Mouse (Mus musculus) layer of hippocampus, adult 2 months (tissue): Measurements from ENCODE around the gene Map4k5. TPM values are rescaled to one million over a fixed set of nuclear protein-coding genes. Genes with fewer than 3 reads are reported as not detected.

Experiments used
- DNase-seq, 2 experiments: peaks; one replicate each; pipeline ENCODE4 v3.0.0; 2022; ENCODE audit warnings: low spot score in 2 of 2
- H3K27ac ChIP-seq: fragments of 200-600 bp; 2 replicates; pipeline ENCODE4 v1.8.1; 2022
- H3K4me3 ChIP-seq: fragments of 200-600 bp; 2 replicates; pipeline ENCODE4 v1.8.1; 2022; ENCODE audit warnings: mild to moderate bottlenecking
- CTCF ChIP-seq: fragments of 200-600 bp; conservative IDR thresholded peaks from 2 replicates; pipeline ENCODE4 v1.8.1; 2022; ENCODE audit warnings: antibody characterized with exemption, mild to moderate bottlenecking, moderate library complexity
- total RNA-seq, 2 experiments: library from RNA; stranded (reverse); gene quantifications; 2 replicates each; pipeline ENCODE4 v1.2.3; 2021

Map4k5 gene
- total RNA-seq, 2 experiments from 2014 or later: 44.2 to 47.7 TPM

GRCm38 (mm10) chr12:69788380-69788779, 104.6 kb downstream of the Map4k5 start:
- H3K27ac ChIP-seq: no peak overlapping the region
- TF ChIP-seq CTCF: no peak

GRCm38 (mm10) chr12:69785471-69785870, 107.5 kb downstream of the Map4k5 start:
- no peak for DNase-seq

More at GRCm38 (mm10) chr12:69788380-69788779, 104.6 kb downstream of the Map4k5 start:
- no peak overlapping the region for H3K4me3 ChIP-seq
- DNase-seq: no peak

DNA sequence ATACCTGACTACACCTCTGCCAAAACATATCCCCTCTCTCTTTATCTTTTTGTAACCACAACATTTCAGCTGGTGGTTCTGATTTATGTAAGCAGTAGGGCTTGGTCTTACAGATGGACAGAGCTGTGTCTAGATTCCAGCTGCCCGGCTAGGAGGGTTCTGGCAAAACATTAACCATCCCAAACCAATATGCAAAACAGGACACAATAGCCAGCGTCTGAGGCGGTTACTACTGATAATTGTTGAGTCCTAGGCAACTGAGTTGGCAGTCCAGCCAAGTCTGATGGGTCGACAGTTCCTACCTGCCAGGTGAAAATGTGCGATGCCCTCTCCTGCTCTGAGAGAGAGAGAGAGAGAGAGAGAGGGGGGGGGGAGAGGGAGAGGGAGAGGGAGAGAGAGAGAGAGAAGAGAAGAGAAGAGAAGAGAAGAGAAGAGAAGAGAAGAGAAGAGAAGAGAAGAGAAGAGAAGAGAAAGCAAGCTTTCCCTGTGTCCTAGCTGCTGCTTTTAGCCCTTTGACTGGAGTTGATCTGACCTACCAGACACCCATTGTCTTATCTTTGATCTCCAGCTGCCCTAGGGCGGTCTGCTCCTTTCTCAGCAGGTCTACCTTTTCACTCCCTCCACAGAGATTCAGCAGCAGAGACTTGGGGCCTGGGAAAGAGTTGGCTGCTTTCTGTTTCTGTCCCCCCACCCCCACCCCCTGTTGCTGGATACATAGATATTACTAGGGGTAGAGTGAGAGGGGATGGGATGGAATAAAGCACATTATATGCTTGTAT, 109.6 kb downstream of the Map4k5 start:
- no peak for DNase-seq
- H3K4me3 ChIP-seq: no peak overlapping the region
- H3K27ac ChIP-seq: no peak overlapping the region
- no peak for TF ChIP-seq CTCF

More at GRCm38 (mm10) chr12:69785471-69785870, 107.5 kb downstream of the Map4k5 start:
- TF ChIP-seq CTCF: no peak
- Histone ChIP-seq H3K27ac (no peak overlapping the region), H3K4me3 (no peak overlapping the region)

- no peak for DNase-seq
- no peak for TF ChIP-seq CTCF
- Histone ChIP-seq H3K4me3 (no peak overlapping the region), H3K27ac (no peak overlapping the region)
Observed at GRCm38 (mm10) chr12:69781935-69782650, 110.9 kb downstream of the Map4k5 start.

- Histone ChIP-seq H3K27ac (no peak overlapping the region), H3K4me3 (no peak overlapping the region)
- no peak for DNase-seq
- TF ChIP-seq CTCF: no peak
Observed at GRCm38 (mm10) chr12:69781480-69781879, 111.5 kb downstream of the Map4k5 start.

- Histone ChIP-seq H3K27ac (no peak overlapping the region), H3K4me3 (no peak overlapping the region)
- DNase-seq: no peak
- TF ChIP-seq CTCF: no peak
Observed at GRCm38 (mm10) chr12:69777957-69778356, 115.0 kb downstream of the Map4k5 start.

DNA sequence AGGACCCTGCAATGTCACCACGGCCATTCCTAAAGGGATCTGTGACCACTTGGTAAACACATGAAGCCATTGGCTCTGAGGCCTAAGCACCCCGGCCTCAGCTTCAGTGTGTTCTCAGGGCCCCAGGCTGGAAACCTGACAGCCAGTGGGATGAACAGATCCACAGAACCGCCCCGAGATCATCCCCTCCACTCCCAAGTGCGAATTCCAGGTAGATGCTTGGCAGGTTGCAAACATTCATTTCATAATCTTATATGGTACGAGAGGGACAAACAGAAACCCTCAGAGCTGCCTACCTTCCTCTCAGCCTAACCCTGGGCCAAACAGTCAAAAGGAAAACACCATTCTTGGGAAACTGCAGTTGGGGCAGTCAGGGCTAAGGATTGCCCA, 115.7 kb downstream of the Map4k5 start:
- H3K27ac ChIP-seq: no peak overlapping the region

DNA sequence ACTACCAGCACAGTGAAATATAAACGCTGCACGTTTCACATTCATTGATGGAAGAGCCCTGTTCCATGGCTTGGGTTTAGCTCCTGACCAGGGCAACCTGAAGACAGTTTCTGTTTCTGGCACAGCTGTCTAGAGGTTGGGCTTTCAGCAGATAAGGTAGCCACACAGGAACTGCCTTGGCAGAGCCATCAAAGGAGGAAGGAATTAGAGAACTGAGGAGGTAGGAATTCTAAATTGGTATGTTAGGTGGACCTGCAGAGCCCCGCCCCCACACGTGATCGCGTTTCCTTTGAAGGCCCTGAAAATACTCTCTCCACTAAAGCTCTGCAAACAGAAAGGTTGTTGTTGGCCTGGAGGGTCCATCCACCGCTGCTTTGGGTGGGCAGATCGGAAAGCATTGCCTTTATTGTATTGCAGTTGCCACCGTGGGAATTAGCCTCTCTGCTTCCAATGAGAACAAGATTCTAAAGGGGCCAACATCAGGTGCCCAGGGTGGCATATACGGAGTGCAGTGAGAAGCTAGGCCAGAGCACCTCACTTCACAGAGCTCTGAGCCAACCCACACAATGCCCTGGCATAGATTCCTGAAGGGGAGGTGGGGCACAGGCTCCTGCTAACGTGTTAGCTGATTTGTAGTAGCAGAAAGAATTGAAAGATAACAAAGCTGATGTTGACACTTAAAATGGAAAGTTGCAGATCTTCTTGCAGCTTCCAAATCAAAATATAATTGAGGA, 116.2 kb downstream of the Map4k5 start:
- TF ChIP-seq CTCF: no peak
- no peak for DNase-seq
- no peak overlapping the region for H3K4me3 ChIP-seq
- no peak overlapping the region for H3K27ac ChIP-seq

More for the DNA sequence above, 115.7 kb downstream of the Map4k5 start:
- DNase-seq: no peak
- TF ChIP-seq CTCF: no peak
- H3K4me3 ChIP-seq: no peak overlapping the region

DNA sequence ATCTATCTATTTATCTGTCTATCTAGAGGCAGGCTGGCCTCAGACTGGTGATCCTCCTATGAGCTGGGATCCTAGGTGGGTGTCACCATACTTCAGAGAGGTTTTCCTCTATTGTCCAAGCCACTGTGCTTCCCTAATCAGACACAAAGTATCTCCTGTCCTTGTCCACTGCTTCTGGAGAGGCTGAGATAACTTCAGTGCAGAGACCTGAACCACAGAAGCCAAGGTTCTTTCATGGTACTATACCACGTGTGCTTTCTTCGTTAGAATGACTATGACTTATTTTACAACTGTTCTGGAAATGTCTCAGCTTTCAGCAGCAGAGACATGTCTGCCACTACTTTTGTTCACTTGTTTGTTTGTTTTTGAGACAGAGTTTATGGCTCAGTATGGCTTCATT, 124.2 kb downstream of the Map4k5 start:
- no peak overlapping the region for H3K27ac ChIP-seq
- no peak overlapping the region for H3K4me3 ChIP-seq
- TF ChIP-seq CTCF: no peak
- DNase-seq: no peak

DNA sequence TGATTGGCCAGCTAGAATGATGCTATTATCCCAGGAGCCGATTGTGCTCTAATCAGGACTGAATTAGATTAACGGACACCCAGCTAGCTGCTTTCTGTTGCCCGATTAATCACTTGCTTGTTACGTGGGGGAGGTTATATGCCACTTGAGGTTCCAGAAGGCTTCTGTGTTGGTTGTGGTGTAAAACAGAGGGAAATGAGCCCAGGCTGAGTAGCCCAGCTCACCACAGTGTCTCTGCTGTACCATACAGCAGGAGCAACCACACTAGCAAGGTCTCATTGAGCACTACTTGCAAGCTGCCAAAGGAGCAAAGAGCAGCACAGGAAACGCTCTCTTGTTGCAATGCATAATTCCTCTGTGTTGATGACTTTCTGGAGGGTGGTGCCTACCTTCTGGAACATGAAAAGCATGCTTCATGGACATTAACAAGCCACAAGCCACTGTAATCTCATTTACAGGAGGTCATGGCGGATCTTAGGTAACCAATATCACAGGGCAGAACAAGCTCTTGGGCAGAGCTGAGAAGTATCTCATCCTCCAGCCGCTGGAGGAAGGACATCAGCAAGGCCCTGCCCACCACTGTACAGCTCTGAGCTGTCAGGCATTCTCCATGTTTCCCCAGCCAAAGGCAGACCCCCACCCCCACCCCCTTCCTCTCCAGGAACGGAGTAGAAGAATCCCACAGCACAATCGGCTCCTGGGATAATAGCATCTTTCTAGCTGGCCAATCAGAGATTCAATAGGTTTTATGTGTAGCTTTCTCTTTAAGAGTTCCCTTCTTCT, 125.3 kb downstream of the Map4k5 start:
- Histone ChIP-seq H3K27ac (no peak overlapping the region), H3K4me3 (no peak overlapping the region)
- TF ChIP-seq CTCF: no peak
- DNase-seq: no peak

- Histone ChIP-seq H3K4me3 (no peak overlapping the region), H3K27ac (no peak overlapping the region)
- TF ChIP-seq CTCF: no peak
- DNase-seq: no peak
Observed at GRCm38 (mm10) chr12:69766185-69766904, 126.7 kb downstream of the Map4k5 start.

DNA sequence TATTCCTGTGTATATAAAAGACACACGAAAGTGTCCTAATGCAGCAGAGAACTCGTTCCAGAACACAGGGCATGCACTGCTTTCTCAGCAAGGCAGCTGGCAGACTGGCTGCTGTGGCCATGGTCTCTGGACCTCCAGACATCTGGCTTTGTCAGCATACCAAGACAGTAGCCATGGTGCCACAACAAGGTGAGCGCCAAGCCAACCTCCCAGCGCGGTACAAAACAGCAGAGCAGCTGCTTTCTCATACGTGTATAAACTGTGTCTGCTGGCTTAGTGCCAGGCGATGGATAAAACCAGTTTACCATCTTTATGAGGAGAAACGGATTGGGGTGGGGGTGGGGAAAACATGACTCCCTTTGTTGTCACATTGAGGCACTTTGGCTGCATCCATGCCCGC, 127.5 kb downstream of the Map4k5 start:
- no peak overlapping the region for H3K27ac ChIP-seq
- TF ChIP-seq CTCF: no peak
- H3K4me3 ChIP-seq: no peak overlapping the region
- no peak for DNase-seq
